Mouse (Mus musculus): ENCODE measurements around the gene Aspn. TPM values are rescaled to one million over a fixed set of nuclear protein-coding genes. Genes with fewer than 3 reads are reported as not detected.

Aspn gene
- 0.38 and 0.60 TPM in 2 replicates for polyA plus RNA-seq (2011; ENCODE audit: insufficient read depth, insufficient read length, low read depth, missing spikeins)

- Histone ChIP-seq H3K9me3 (replicated peaks; ENCODE audit: control insufficient read depth, insufficient read depth, low read length, poor library complexity, severe bottlenecking) (no peaks in the 10 kb centered on the region), H3K4me3 (ENCODE audit: low read depth, low read length) (no peak within 1 kb of the TSS), H3K27me3 (ENCODE audit: control insufficient read depth, insufficient read depth, low read length, poor library complexity, severe bottlenecking) (no peaks in the 10 kb centered on the region), H3K36me3 (ENCODE audit: control insufficient read depth, insufficient read depth, low read length, poor library complexity, severe bottlenecking) (no peaks in the 10 kb centered on the region), H3K27ac (ENCODE audit: insufficient read depth, low read length) (no peak within 1 kb of the TSS), H3K9ac (ENCODE audit: low read depth, poor library complexity, severe bottlenecking) (no peak within 1 kb of the TSS), H3K4me1 (ENCODE audit: control insufficient read depth, insufficient read depth, low read length) (no peaks in the 10 kb centered on the region)
- TF ChIP-seq EP300 (IDR thresholded peaks at IDR 0.05; ENCODE audit: insufficient read depth, low read depth, low read length) (no peak), POLR2A (IDR thresholded peaks at IDR 0.05; ENCODE audit: insufficient read depth, low read length) (no peak), CTCF (IDR thresholded peaks at IDR 0.05; ENCODE audit: low read depth, low read length) (no peak)
These were observed at the start of gene Aspn for GRCm38 (mm10) chr13:49544279-49544678. Gene Aspn (plus strand): TSS chr13:49544443.

- TF ChIP-seq EP300 (IDR thresholded peaks at IDR 0.05; ENCODE audit: insufficient read depth, low read depth, low read length) (no peak), POLR2A (IDR thresholded peaks at IDR 0.05; ENCODE audit: insufficient read depth, low read length) (no peak), CTCF (IDR thresholded peaks at IDR 0.05; ENCODE audit: low read depth, low read length) (no peak)
- Histone ChIP-seq H3K27ac (ENCODE audit: insufficient read depth, low read length) (no peak within 1 kb of the TSS), H3K9me3 (replicated peaks; ENCODE audit: control insufficient read depth, insufficient read depth, low read length, poor library complexity, severe bottlenecking) (no peaks in the 10 kb centered on the region)
These were observed 39.7 kb upstream of the Aspn start, which contains the start of gene Ecm2 for GRCm38 (mm10) chr13:49504510-49504909. Gene Ecm2 (plus strand): TSS chr13:49504810.

GRCm38 (mm10) chr13:49505776-49506175, 38.5 kb upstream of the Aspn start:
- Histone ChIP-seq H3K4me3 (ENCODE audit: low read depth, low read length) (no peak overlapping the region), H3K9ac (ENCODE audit: low read depth, poor library complexity, severe bottlenecking) (no peak overlapping the region), H3K4me1 (ENCODE audit: control insufficient read depth, insufficient read depth, low read length) (no peaks in the 10 kb centered on the region), H3K9me3 (replicated peaks; ENCODE audit: control insufficient read depth, insufficient read depth, low read length, poor library complexity, severe bottlenecking) (no peaks in the 10 kb centered on the region), H3K27me3 (ENCODE audit: control insufficient read depth, insufficient read depth, low read length, poor library complexity, severe bottlenecking) (no peaks in the 10 kb centered on the region), H3K27ac (ENCODE audit: insufficient read depth, low read length) (no peak overlapping the region), H3K36me3 (ENCODE audit: control insufficient read depth, insufficient read depth, low read length, poor library complexity, severe bottlenecking) (no peaks in the 10 kb centered on the region)
- TF ChIP-seq EP300 (IDR thresholded peaks at IDR 0.05; ENCODE audit: insufficient read depth, low read depth, low read length) (no peak), CTCF (IDR thresholded peaks at IDR 0.05; ENCODE audit: low read depth, low read length) (no peak), POLR2A (IDR thresholded peaks at IDR 0.05; ENCODE audit: insufficient read depth, low read length) (no peak)

More at GRCm38 (mm10) chr13:49504510-49504909, 39.7 kb upstream of the Aspn start, which contains the start of gene Ecm2:
- no peaks in the 10 kb centered on the region for H3K4me1 ChIP-seq (ENCODE audit: control insufficient read depth, insufficient read depth, low read length)
- H3K4me3 ChIP-seq (ENCODE audit: low read depth, low read length): no peak within 1 kb of the TSS
- H3K27me3 ChIP-seq (ENCODE audit: control insufficient read depth, insufficient read depth, low read length, poor library complexity, severe bottlenecking): no peaks in the 10 kb centered on the region
- no peak within 1 kb of the TSS for H3K9ac ChIP-seq (ENCODE audit: low read depth, poor library complexity, severe bottlenecking)
- H3K36me3 ChIP-seq (ENCODE audit: control insufficient read depth, insufficient read depth, low read length, poor library complexity, severe bottlenecking): no peaks in the 10 kb centered on the region

GRCm38 (mm10) chr13:49507176-49507575, 37.1 kb upstream of the Aspn start:
- Histone ChIP-seq H3K27ac (ENCODE audit: insufficient read depth, low read length) (no peak overlapping the region), H3K9ac (ENCODE audit: low read depth, poor library complexity, severe bottlenecking) (no peak overlapping the region), H3K4me1 (ENCODE audit: control insufficient read depth, insufficient read depth, low read length) (no peaks in the 10 kb centered on the region), H3K27me3 (ENCODE audit: control insufficient read depth, insufficient read depth, low read length, poor library complexity, severe bottlenecking) (no peaks in the 10 kb centered on the region), H3K4me3 (ENCODE audit: low read depth, low read length) (no peak overlapping the region), H3K36me3 (ENCODE audit: control insufficient read depth, insufficient read depth, low read length, poor library complexity, severe bottlenecking) (no peaks in the 10 kb centered on the region), H3K9me3 (replicated peaks; ENCODE audit: control insufficient read depth, insufficient read depth, low read length, poor library complexity, severe bottlenecking) (no peaks in the 10 kb centered on the region)
- TF ChIP-seq POLR2A (IDR thresholded peaks at IDR 0.05; ENCODE audit: insufficient read depth, low read length): no peak
- TF ChIP-seq CTCF (IDR thresholded peaks at IDR 0.05; ENCODE audit: low read depth, low read length): no peak
- TF ChIP-seq EP300 (IDR thresholded peaks at IDR 0.05; ENCODE audit: insufficient read depth, low read depth, low read length): no peak

GRCm38 (mm10) chr13:49518761-49519160, 25.5 kb upstream of the Aspn start:
- no peaks in the 10 kb centered on the region for H3K9me3 ChIP-seq (replicated peaks; ENCODE audit: control insufficient read depth, insufficient read depth, low read length, poor library complexity, severe bottlenecking)
- H3K27ac ChIP-seq (ENCODE audit: insufficient read depth, low read length): no peak overlapping the region

GRCm38 (mm10) chr13:49526235-49526634, 18.0 kb upstream of the Aspn start:
- H3K9ac ChIP-seq (ENCODE audit: low read depth, poor library complexity, severe bottlenecking): no peak overlapping the region
- H3K27me3 ChIP-seq (ENCODE audit: control insufficient read depth, insufficient read depth, low read length, poor library complexity, severe bottlenecking): no peaks in the 10 kb centered on the region
- no peak overlapping the region for H3K4me3 ChIP-seq (ENCODE audit: low read depth, low read length)
- H3K36me3 ChIP-seq (ENCODE audit: control insufficient read depth, insufficient read depth, low read length, poor library complexity, severe bottlenecking): no peaks in the 10 kb centered on the region
- no peak for TF ChIP-seq POLR2A (IDR thresholded peaks at IDR 0.05; ENCODE audit: insufficient read depth, low read length)
- TF ChIP-seq CTCF (IDR thresholded peaks at IDR 0.05; ENCODE audit: low read depth, low read length): no peak
- no peak for TF ChIP-seq EP300 (IDR thresholded peaks at IDR 0.05; ENCODE audit: insufficient read depth, low read depth, low read length)
- no peaks in the 10 kb centered on the region for H3K4me1 ChIP-seq (ENCODE audit: control insufficient read depth, insufficient read depth, low read length)
- no peak overlapping the region for H3K27ac ChIP-seq (ENCODE audit: insufficient read depth, low read length)
- H3K9me3 ChIP-seq (replicated peaks; ENCODE audit: control insufficient read depth, insufficient read depth, low read length, poor library complexity, severe bottlenecking): no peaks in the 10 kb centered on the region

More at GRCm38 (mm10) chr13:49518761-49519160, 25.5 kb upstream of the Aspn start:
- TF ChIP-seq EP300 (IDR thresholded peaks at IDR 0.05; ENCODE audit: insufficient read depth, low read depth, low read length) (no peak), CTCF (IDR thresholded peaks at IDR 0.05; ENCODE audit: low read depth, low read length) (no peak), POLR2A (IDR thresholded peaks at IDR 0.05; ENCODE audit: insufficient read depth, low read length) (no peak)
- no peaks in the 10 kb centered on the region for H3K27me3 ChIP-seq (ENCODE audit: control insufficient read depth, insufficient read depth, low read length, poor library complexity, severe bottlenecking)
- H3K36me3 ChIP-seq (ENCODE audit: control insufficient read depth, insufficient read depth, low read length, poor library complexity, severe bottlenecking): no peaks in the 10 kb centered on the region
- no peaks in the 10 kb centered on the region for H3K4me1 ChIP-seq (ENCODE audit: control insufficient read depth, insufficient read depth, low read length)
- no peak overlapping the region for H3K4me3 ChIP-seq (ENCODE audit: low read depth, low read length)
- no peak overlapping the region for H3K9ac ChIP-seq (ENCODE audit: low read depth, poor library complexity, severe bottlenecking)
